Mouse (Mus musculus): ENCODE data around the gene Gnao1.

Gnao1 gene

GRCm38 (mm10) chr8:93809686-93810027 lies at the start of gene Gnao1:
TSS of gene Gnao1 (plus strand) at chr8:93809966.
- peak; percentile 78 for DNase-seq (ENCODE audit: low spot score)

- DNase-seq (ENCODE audit: low spot score): no peak
Measured at GRCm38 (mm10) chr8:93777605-93778004, 32.2 kb upstream of the Gnao1 start.

- no peak for DNase-seq (ENCODE audit: low spot score)
Measured at GRCm38 (mm10) chr8:93809226-93809625, 540 bp upstream of the Gnao1 start.

- DNase-seq (ENCODE audit: low spot score): peak; percentile 96
Measured at GRCm38 (mm10) chr8:93810028-93810858, 477 bp downstream of the Gnao1 start.

GRCm38 (mm10) chr8:93810859-93811602 lies 1.3 kb downstream of the Gnao1 start:
- DNase-seq (ENCODE audit: low spot score): peak; percentile 60

GRCm38 (mm10) chr8:93811719-93812475 lies 2.1 kb downstream of the Gnao1 start:
- peak; percentile 45 for DNase-seq (ENCODE audit: low spot score)

- DNase-seq (ENCODE audit: low spot score): peak; percentile 34
Measured at GRCm38 (mm10) chr8:93812566-93813404, 3.0 kb downstream of the Gnao1 start.

- peak; percentile 92 for DNase-seq (ENCODE audit: low spot score)
Measured at GRCm38 (mm10) chr8:93813405-93813761, 3.6 kb downstream of the Gnao1 start.

- peak; percentile 84 for DNase-seq (ENCODE audit: low spot score)
Measured at GRCm38 (mm10) chr8:93814266-93814665, 4.5 kb downstream of the Gnao1 start.

- DNase-seq (ENCODE audit: low spot score): no peak
Measured at GRCm38 (mm10) chr8:93816226-93816625, 6.5 kb downstream of the Gnao1 start.

GRCm38 (mm10) chr8:93817366-93817765 lies 7.6 kb downstream of the Gnao1 start:
- DNase-seq (ENCODE audit: low spot score): no peak

- DNase-seq (ENCODE audit: low spot score): no peak
Measured at GRCm38 (mm10) chr8:93819929-93820328, 10.2 kb downstream of the Gnao1 start.

- no peak for DNase-seq (ENCODE audit: low spot score)
Measured at GRCm38 (mm10) chr8:93821327-93821726, 11.6 kb downstream of the Gnao1 start.

GRCm38 (mm10) chr8:93825317-93825716 lies 15.6 kb downstream of the Gnao1 start:
- no peak for DNase-seq (ENCODE audit: low spot score)

- no peak for DNase-seq (ENCODE audit: low spot score)
Measured at GRCm38 (mm10) chr8:93830626-93831025, 20.9 kb downstream of the Gnao1 start.

GRCm38 (mm10) chr8:93835771-93836170 lies 26.0 kb downstream of the Gnao1 start:
- no peak for DNase-seq (ENCODE audit: low spot score)

GRCm38 (mm10) chr8:93839113-93839512 lies 29.3 kb downstream of the Gnao1 start:
- DNase-seq (ENCODE audit: low spot score): no peak

- no peak for DNase-seq (ENCODE audit: low spot score)
Measured at GRCm38 (mm10) chr8:93840486-93840885, 30.7 kb downstream of the Gnao1 start.

GRCm38 (mm10) chr8:93840956-93841752 lies 31.4 kb downstream of the Gnao1 start:
- DNase-seq (ENCODE audit: low spot score): peak; percentile 78

- no peak for DNase-seq (ENCODE audit: low spot score)
Measured at GRCm38 (mm10) chr8:93842574-93842973, 32.8 kb downstream of the Gnao1 start.

Data from MN1 (cell line).